Mouse (Mus musculus) stomach, postnatal 0 days (tissue): Measurements from ENCODE around the gene Ppcs. TPM values are rescaled to one million over a fixed set of nuclear protein-coding genes. Genes with fewer than 3 reads are reported as not detected.
A peak's percentile ranks its signal among the peaks of the same experiment; 100 is the strongest.

Experiments used
- ATAC-seq: fragments of 200-750 bp; cut with Nextera tagmentation; 2 replicates; pipeline ENCODE4 v1.8.0; 2017; ENCODE audit not compliant: low FRiP score, low TSS enrichment
- DNase-seq: peaks from one replicate; pipeline ENCODE4 v3.0.0-alpha.2; 2016; ENCODE audit warnings: low spot score
- H3K27ac ChIP-seq: fragments of 300-500 bp; sonication (generic); replicated peaks from 2 replicates; pipeline ENCODE4 v1.5.1; 2014; ENCODE audit warnings: mild to moderate bottlenecking, control low read depth
- H3K27me3 ChIP-seq: fragments of 300-500 bp; sonication (generic); 2 replicates; pipeline ENCODE4 v1.6.1; 2014; ENCODE audit warnings: low read length; ENCODE audit not compliant: control insufficient read depth, insufficient read depth
- H3K36me3 ChIP-seq: fragments of 300-500 bp; sonication (generic); 2 replicates; pipeline ENCODE4 v1.6.1; 2014; ENCODE audit warnings: low read length, mixed read lengths; ENCODE audit not compliant: control insufficient read depth, insufficient read depth
- H3K4me1 ChIP-seq: fragments of 300-500 bp; sonication (generic); replicated peaks from 2 replicates; pipeline ENCODE4 v1.6.1; 2014; ENCODE audit warnings: antibody characterized with exemption; ENCODE audit not compliant: control insufficient read depth, insufficient read depth
- H3K4me2 ChIP-seq: fragments of 300-500 bp; sonication (generic); replicated peaks from 2 replicates; pipeline ENCODE4 v1.6.1; 2014; ENCODE audit warnings: low read depth, mild to moderate bottlenecking, control low read depth, moderate library complexity
- H3K4me3 ChIP-seq: fragments of 300-500 bp; sonication (generic); 2 replicates; pipeline ENCODE4 v1.5.1; 2014; ENCODE audit warnings: low read depth, low read length, control low read depth
- H3K9ac ChIP-seq: fragments of 300-500 bp; sonication (generic); 2 replicates; pipeline ENCODE4 v1.6.1; 2014; ENCODE audit warnings: mild to moderate bottlenecking, low read length, control low read depth, mixed read lengths
- H3K9me3 ChIP-seq: fragments of 300-500 bp; sonication (generic); 2 replicates; pipeline ENCODE4 v1.6.1; 2016; ENCODE audit warnings: low read length; ENCODE audit not compliant: control insufficient read depth
- CTCF ChIP-seq: IDR thresholded peaks from 2 replicates; pipeline ENCODE4 v1.5.1; 2016; ENCODE audit warnings: antibody characterized with exemption, low read depth, mild to moderate bottlenecking, moderate library complexity
- EP300 ChIP-seq: optimal IDR thresholded peaks from 2 replicates; pipeline ENCODE3; 2016; ENCODE audit warnings: antibody characterized with exemption
- WGBS: fragments of 180-500 bp; shearing (Covaris S2); extraction: QIAGEN DNeasy Blood & Tissue Kit; methylation state at CpG from one replicate; pipeline ENCODE4 v1.1.7; 2014; 5-methylcytosine and 5-hydroxymethylcytosine counted together
- polyA plus RNA-seq: library from polyadenylated mRNA; unstranded; fragments of >200 nt; fragmentation: Nextera tagmentation; extraction: Ambion mirVana; gene quantifications from 2 replicates; pipeline ENCODE4 v1.2.1, GENCODE M21; 2015

Ppcs gene
- polyA plus RNA-seq, 1 experiment from 2014 or later: 31.6 TPM

DNA sequence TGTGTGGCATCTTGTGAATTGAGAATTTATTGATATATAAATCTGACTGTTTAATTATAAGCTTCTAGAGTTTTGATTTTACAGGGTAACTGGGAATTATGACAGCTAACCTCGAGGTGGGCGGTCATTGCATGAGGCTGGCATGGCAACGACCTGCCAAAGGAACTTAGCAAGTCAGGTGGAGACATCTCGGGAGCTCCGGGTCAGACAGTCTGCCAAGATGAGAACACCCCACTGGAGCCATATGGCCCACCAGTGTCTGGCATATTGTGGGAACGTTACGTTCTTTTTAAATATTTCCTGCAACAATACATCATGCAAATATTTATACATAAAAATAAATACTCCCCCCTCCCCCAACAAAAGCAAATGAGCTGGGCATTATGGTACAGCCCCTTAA lies 23.5 kb downstream of the Ppcs start:
- DNase-seq (no peak), ATAC-seq (no peak)
- no peak for TF ChIP-seq EP300
- no peak for TF ChIP-seq CTCF
- no peak overlapping the region for H3K4me2 ChIP-seq
- H3K36me3 ChIP-seq: no peaks in the 10 kb centered on the region
- H3K27me3 ChIP-seq: no peaks in the 10 kb centered on the region
- WGBS: 72% methylated on average over 7 of the region's 7 CpGs
- 0 out of 2 replicates have a peak, but pooled peaks cover 3% of the 10 kb centered on the region for H3K9me3 ChIP-seq
- no peak overlapping the region for H3K27ac ChIP-seq
- no peaks in the 10 kb centered on the region for H3K4me1 ChIP-seq
- H3K4me3 ChIP-seq: no peak overlapping the region
- no peak overlapping the region for H3K9ac ChIP-seq

DNA sequence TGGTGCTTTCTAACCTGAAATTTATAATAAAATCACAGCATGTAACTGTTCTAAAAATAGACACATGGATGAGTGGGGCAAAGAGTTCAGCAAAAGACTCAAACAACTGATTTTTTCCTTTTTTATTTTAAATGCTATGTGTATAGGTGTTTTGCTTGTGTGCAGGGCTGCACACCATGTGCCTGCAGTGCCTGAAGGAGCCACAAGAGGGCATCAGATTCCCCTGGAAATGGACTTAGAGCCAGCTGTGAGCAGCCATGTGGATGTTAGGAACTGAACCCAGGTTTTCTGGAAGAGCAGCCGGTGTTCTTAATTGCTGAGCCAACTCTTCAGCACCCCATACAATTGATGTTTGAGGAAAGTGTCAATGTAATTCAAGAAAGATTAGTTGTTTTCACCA lies 31.9 kb downstream of the Ppcs start:
- no peak for ATAC-seq

DNA sequence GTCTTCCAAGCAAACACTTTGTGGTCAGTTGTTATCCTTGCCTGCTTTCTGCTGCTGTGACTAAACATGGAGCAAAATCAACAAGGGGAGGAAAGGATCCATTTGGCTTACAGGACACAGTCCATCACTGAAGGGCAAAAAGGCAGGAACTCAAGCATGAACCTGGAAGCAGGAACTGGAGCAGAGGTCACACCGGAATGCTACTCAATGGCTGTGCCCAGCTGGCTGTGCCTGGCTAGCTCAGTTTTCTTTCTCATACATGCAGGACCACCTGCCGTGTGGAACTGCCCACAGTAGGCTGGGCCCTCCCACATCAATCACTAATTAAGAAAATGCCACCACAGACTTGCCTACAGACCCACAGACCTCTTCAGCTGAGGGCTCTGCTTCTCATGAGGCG lies 33.0 kb downstream of the Ppcs start:
- H3K36me3 ChIP-seq: no peaks in the 10 kb centered on the region
- H3K4me2 ChIP-seq: no peak overlapping the region
- DNase-seq (no peak), ATAC-seq (no peak)
- H3K4me3 ChIP-seq: no peak overlapping the region
- WGBS: 78% methylated on average over 3 of the region's 3 CpGs
- H3K27ac ChIP-seq: no peak overlapping the region
- no peaks in the 10 kb centered on the region for H3K9me3 ChIP-seq
- no peak overlapping the region for H3K9ac ChIP-seq
- TF ChIP-seq CTCF (no peak), EP300 (no peak)
- no peaks in the 10 kb centered on the region for H3K4me1 ChIP-seq
- H3K27me3 ChIP-seq: no peaks in the 10 kb centered on the region

More for the DNA sequence above, 31.9 kb downstream of the Ppcs start:
- Histone ChIP-seq H3K36me3 (no peaks in the 10 kb centered on the region), H3K4me3 (no peak overlapping the region), H3K27me3 (no peaks in the 10 kb centered on the region), H3K9ac (no peak overlapping the region), H3K4me1 (no peaks in the 10 kb centered on the region), H3K4me2 (no peak overlapping the region), H3K9me3 (no peaks in the 10 kb centered on the region), H3K27ac (no peak overlapping the region)
- WGBS: 71% methylated on average over 1 of the region's 1 CpGs
- TF ChIP-seq CTCF: peak; percentile 64
- no peak for TF ChIP-seq EP300
- DNase-seq: peak; percentile 30

DNA sequence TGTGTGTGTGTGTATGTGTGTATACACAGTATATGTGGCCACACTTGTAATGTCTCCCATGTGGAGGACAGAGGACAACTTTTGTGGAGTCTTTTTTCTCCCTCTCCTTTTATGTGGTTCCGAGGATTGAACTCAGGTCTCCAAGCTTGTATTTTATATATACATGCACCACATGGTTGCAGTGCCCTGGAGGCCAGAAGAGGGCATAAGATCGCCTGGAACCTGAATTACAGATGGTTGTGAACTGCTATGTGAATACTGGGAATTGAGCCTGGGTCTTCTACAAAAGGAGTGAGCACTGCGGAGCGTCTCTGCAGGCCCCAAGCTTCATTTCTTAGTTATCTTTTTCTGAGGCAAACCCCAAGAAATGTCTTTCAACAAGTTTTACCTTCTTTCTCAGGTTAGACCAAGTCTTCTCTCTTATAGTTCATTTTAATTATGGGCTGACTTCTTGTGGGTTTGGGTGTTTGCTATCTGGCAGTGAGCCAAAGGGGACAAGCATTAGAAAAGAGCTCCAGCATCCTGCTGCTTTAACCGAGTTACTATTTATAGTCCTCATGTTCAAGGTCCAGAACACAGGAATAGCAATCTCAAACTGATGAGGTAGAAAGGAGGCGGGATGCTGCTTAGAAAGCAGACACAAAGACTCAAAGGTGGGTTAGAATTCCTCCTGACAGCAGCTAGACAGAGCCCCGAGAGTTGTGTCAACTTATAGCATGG lies 40.6 kb downstream of the Ppcs start:
- H3K4me3 ChIP-seq: no peak overlapping the region
- H3K9ac ChIP-seq: no peak overlapping the region
- 63% methylated on average over 7 of the region's 7 CpGs for WGBS
- no peak overlapping the region for H3K4me2 ChIP-seq
- no peak for DNase-seq
- H3K4me1 ChIP-seq: no peaks in the 10 kb centered on the region
- H3K9me3 ChIP-seq: no peaks in the 10 kb centered on the region
- H3K27ac ChIP-seq: no peak overlapping the region
- H3K36me3 ChIP-seq: no peaks in the 10 kb centered on the region
- H3K27me3 ChIP-seq: no peaks in the 10 kb centered on the region
- no peak for ATAC-seq
- TF ChIP-seq EP300: no peak
- TF ChIP-seq CTCF: no peak

DNA sequence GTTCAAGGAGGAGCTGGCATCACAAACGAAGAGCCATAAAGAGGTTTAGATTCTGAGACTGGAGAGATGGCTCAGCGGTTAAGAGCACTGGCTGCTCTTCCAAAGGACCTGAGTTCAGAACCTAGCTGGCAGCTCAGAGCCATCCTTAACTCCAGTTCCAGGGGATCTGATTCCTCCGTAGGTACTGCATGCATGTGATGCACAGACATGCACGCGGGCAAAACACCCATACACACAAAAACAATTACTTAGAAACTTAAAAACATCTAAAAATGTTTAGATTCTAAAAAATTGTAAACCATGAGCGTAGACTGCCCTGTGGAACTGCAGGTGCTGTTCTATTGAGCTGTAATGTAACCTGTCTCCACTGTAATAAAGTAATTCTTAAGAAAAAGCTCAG lies 52.8 kb downstream of the Ppcs start:
- H3K4me2 ChIP-seq: no peak overlapping the region
- H3K27ac ChIP-seq: no peak overlapping the region
- H3K4me1 ChIP-seq: no peaks in the 10 kb centered on the region
- no peaks in the 10 kb centered on the region for H3K36me3 ChIP-seq
- H3K4me3 ChIP-seq: no peak overlapping the region
- H3K27me3 ChIP-seq: no peaks in the 10 kb centered on the region
- WGBS: 89% methylated on average over 6 of the region's 6 CpGs
- TF ChIP-seq EP300: no peak
- no peak for DNase-seq
- H3K9me3 ChIP-seq: no peaks in the 10 kb centered on the region
- ATAC-seq: no peak
- no peak overlapping the region for H3K9ac ChIP-seq

Other genes with a start within 250 kb of the Ppcs start
- gene Zfp691, start 248.2 kb downstream of the Ppcs start, polyA plus RNA-seq: 3.7 and 4.1 TPM in 2 replicates
- 0.40 and 0.42 TPM in 2 replicates for gene Ermap, start 232.4 kb downstream of the Ppcs start, polyA plus RNA-seq
- gene Svbp, start 227.1 kb downstream of the Ppcs start, polyA plus RNA-seq: 99.7 and 100 TPM in 2 replicates
- gene Tmem269, start 204.2 kb downstream of the Ppcs start, polyA plus RNA-seq: 0.07 and 0.10 TPM in 2 replicates
- gene AU022252, start 189.7 kb downstream of the Ppcs start, polyA plus RNA-seq: 15.6 and 16.9 TPM in 2 replicates
- 17.0 and 19.7 TPM in 2 replicates for gene P3h1, start 189.5 kb downstream of the Ppcs start, polyA plus RNA-seq
- gene Cldn19, start 167.0 kb downstream of the Ppcs start, polyA plus RNA-seq: 0.07 TPM in 1 of 2 replicates, not detected in the other
- 330 and 339 TPM in 2 replicates for gene Ybx1, start 127.8 kb downstream of the Ppcs start, polyA plus RNA-seq
- 42.0 and 44.7 TPM in 2 replicates for gene Ppih, start 101.9 kb downstream of the Ppcs start, polyA plus RNA-seq
- gene Ccdc30, start 6.9 kb downstream of the Ppcs start, polyA plus RNA-seq: 1.4 and 2.2 TPM in 2 replicates
- gene Zmynd12, start 394 bp upstream of the Ppcs start, polyA plus RNA-seq: 0.15 and 0.35 TPM in 2 replicates
- gene Rimkla, start 70.2 kb upstream of the Ppcs start, polyA plus RNA-seq: 0.19 and 0.25 TPM in 2 replicates
- gene Foxj3, start 114.6 kb upstream of the Ppcs start, polyA plus RNA-seq: 7.4 and 7.6 TPM in 2 replicates
- gene Frg2f1, start 117.1 kb upstream of the Ppcs start, polyA plus RNA-seq: 2.5 and 2.9 TPM in 2 replicates
- 0.88 and 1.0 TPM in 2 replicates for gene Guca2a, start 215.3 kb upstream of the Ppcs start, polyA plus RNA-seq
- 1.1 and 1.2 TPM in 2 replicates for gene Guca2b, start 236.5 kb upstream of the Ppcs start, polyA plus RNA-seq